Mouse (Mus musculus) midbrain, embryonic 13.5 days (tissue): Measurements from ENCODE around the gene Lrpap1. TPM values are rescaled to one million over a fixed set of nuclear protein-coding genes. Genes with fewer than 3 reads are reported as not detected.

Source experiments
- ATAC-seq: fragments of 200-750 bp; cut with Nextera tagmentation; 2 replicates; pipeline ENCODE4 v1.8.0; 2017; ENCODE audit warnings: mild to moderate bottlenecking, moderate TSS enrichment, moderate library complexity
- H3K27ac ChIP-seq: fragments of 300-500 bp; sonication (generic); 2 replicates; pipeline ENCODE4 v1.5.1; 2015; ENCODE audit warnings: inconsistent platforms, mild to moderate bottlenecking, moderate library complexity
- H3K27me3 ChIP-seq: fragments of 300-500 bp; sonication (generic); 2 replicates; pipeline ENCODE4 v1.6.1; 2015; ENCODE audit warnings: mild to moderate bottlenecking, inconsistent platforms
- H3K36me3 ChIP-seq: fragments of 300-500 bp; sonication (generic); 2 replicates; pipeline ENCODE4 v1.6.1; 2015; ENCODE audit warnings: mild to moderate bottlenecking, inconsistent platforms
- H3K4me1 ChIP-seq: fragments of 300-500 bp; sonication (generic); replicated peaks from 2 replicates; pipeline ENCODE4 v1.6.1; 2015; ENCODE audit warnings: inconsistent platforms
- H3K4me2 ChIP-seq: fragments of 300-500 bp; sonication (generic); replicated peaks from 2 replicates; pipeline ENCODE4 v1.6.1; 2015; ENCODE audit warnings: moderate library complexity, mild to moderate bottlenecking, inconsistent platforms
- H3K4me3 ChIP-seq: fragments of 300-500 bp; sonication (generic); replicated peaks from 2 replicates; pipeline ENCODE4 v1.5.1; 2015; ENCODE audit warnings: mild to moderate bottlenecking, inconsistent platforms
- H3K9ac ChIP-seq: fragments of 300-500 bp; sonication (generic); replicated peaks from 2 replicates; pipeline ENCODE4 v1.6.1; 2015; ENCODE audit warnings: mild to moderate bottlenecking, inconsistent platforms
- H3K9me3 ChIP-seq: fragments of 300-500 bp; sonication (generic); 2 replicates; pipeline ENCODE4 v1.6.1; 2016; ENCODE audit warnings: mild to moderate bottlenecking, inconsistent platforms
- WGBS: fragments of 180-500 bp; shearing (Covaris S2); methylation state at CpG from one replicate; pipeline ENCODE4 v1.1.7; 2015; 5-methylcytosine and 5-hydroxymethylcytosine counted together
- polyA plus RNA-seq: library from polyadenylated mRNA; unstranded; fragments of >200 nt; fragmentation: Nextera tagmentation; extraction: Ambion mirVana; gene quantifications from 2 replicates; pipeline ENCODE4 v1.2.1, GENCODE M21; 2015

Lrpap1 gene
- polyA plus RNA-seq, 1 experiment from 2014 or later: 114 TPM

GRCm38 (mm10) chr5:35050541-35050940 lies 55.0 kb downstream of the Lrpap1 start:
- no peaks in the 10 kb centered on the region for H3K27me3 ChIP-seq
- H3K27ac ChIP-seq: no peak overlapping the region
- H3K9ac ChIP-seq: no peak overlapping the region
- H3K9me3 ChIP-seq: 0 out of 2 replicates have a peak, but pooled peaks cover 4% of the 10 kb centered on the region
- no peaks in the 10 kb centered on the region for H3K36me3 ChIP-seq
- no peaks in the 10 kb centered on the region for H3K4me1 ChIP-seq
- WGBS: 74% methylated on average over 5 of the region's 5 CpGs
- no peak overlapping the region for H3K4me3 ChIP-seq
- no peak for ATAC-seq
- no peak overlapping the region for H3K4me2 ChIP-seq

GRCm38 (mm10) chr5:35043110-35043451 lies 62.5 kb downstream of the Lrpap1 start:
- Histone ChIP-seq H3K4me2 (no peak overlapping the region), H3K27ac (no peak overlapping the region), H3K4me3 (no peak overlapping the region), H3K4me1 (no peaks in the 10 kb centered on the region), H3K9ac (no peak overlapping the region), H3K36me3 (no peaks in the 10 kb centered on the region), H3K9me3 (no peaks in the 10 kb centered on the region), H3K27me3 (no peaks in the 10 kb centered on the region)
- peak; percentile 85 for ATAC-seq
- 37% methylated on average over 1 of the region's 1 CpGs for WGBS

DNA sequence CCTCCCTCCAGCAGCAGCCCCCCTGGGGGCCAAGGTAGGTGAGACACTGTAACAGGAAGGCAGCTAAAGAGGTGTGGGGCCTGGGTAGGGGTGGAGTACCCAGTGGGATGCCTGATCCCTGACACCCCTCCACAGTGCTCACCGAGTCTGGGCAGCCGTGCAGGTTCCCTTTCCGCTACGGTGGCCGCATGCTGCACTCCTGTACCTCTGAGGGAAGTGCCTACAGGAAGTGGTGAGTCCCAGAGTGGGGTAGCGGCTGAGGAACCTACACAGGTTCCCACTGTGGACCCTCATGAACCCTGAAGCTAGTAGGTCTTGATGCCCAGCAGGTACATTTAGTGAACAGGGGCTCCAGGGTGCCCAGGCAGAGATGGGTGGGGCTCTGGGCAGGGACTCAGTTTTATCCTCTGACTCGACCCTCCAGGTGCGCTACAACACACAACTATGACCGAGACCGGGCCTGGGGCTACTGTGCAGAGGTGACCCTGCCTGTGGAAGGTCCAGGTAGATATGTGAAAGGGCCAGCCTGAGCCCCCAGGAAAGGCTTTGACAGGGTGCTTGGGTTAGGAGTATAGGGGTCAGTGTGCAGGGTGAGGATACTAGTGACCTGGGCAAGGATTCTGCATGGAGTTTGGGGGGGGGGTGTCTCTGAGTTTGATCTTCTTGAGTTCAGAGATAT lies 63.0 kb downstream of the Lrpap1 start:
- H3K36me3 ChIP-seq: no peaks in the 10 kb centered on the region
- 77% methylated on average over 10 of the region's 10 CpGs for WGBS
- no peak overlapping the region for H3K4me2 ChIP-seq
- H3K9ac ChIP-seq: no peak overlapping the region
- no peaks in the 10 kb centered on the region for H3K4me1 ChIP-seq
- H3K9me3 ChIP-seq: no peaks in the 10 kb centered on the region
- H3K27me3 ChIP-seq: no peaks in the 10 kb centered on the region
- no peak overlapping the region for H3K27ac ChIP-seq
- H3K4me3 ChIP-seq: no peak overlapping the region
- ATAC-seq: peak; percentile 51

Other genes starting within 250 kb of the Lrpap1 start
- gene Msantd1, start 197.8 kb downstream of the Lrpap1 start, polyA plus RNA-seq: 2.3 TPM in 2 replicates
- gene Rgs12, start 156.3 kb downstream of the Lrpap1 start, polyA plus RNA-seq: 67.5 and 72.3 TPM in 2 replicates
- 1.0 and 1.2 TPM in 2 replicates for gene Hgfac, start 64.3 kb downstream of the Lrpap1 start, polyA plus RNA-seq
- gene Dok7, start 49.0 kb downstream of the Lrpap1 start, polyA plus RNA-seq: 2.2 and 3.4 TPM in 2 replicates
- 0.05 and 0.07 TPM in 2 replicates for gene Adra2c, start 172.6 kb upstream of the Lrpap1 start, polyA plus RNA-seq